Mouse (Mus musculus) hindbrain, embryonic 12.5 days (tissue): ENCODE data around the gene Slc22a22. TPM values are rescaled to one million over a fixed set of nuclear protein-coding genes. Genes with fewer than 3 reads are reported as not detected.
"Not testable (repeated sequence)": the region's sequence is repeated elsewhere in the genome, so short reads cannot be mapped to it uniquely, and the experiment has no call there.

ENCODE experiments used
- ATAC-seq: fragments of 200-750 bp; cut with Nextera tagmentation; 2 replicates; pipeline ENCODE4 v1.8.0; 2017; ENCODE audit warnings: moderate TSS enrichment; ENCODE audit not compliant: low FRiP score
- H3K27ac ChIP-seq: fragments of 300-500 bp; sonication (generic); 2 replicates; pipeline ENCODE4 v1.5.1; 2016; ENCODE audit warnings: mild to moderate bottlenecking
- H3K27me3 ChIP-seq: fragments of 300-500 bp; sonication (generic); 2 replicates; pipeline ENCODE4 v1.6.1; 2016; ENCODE audit warnings: mild to moderate bottlenecking
- H3K36me3 ChIP-seq: fragments of 300-500 bp; sonication (generic); 2 replicates; pipeline ENCODE4 v1.6.1; 2016; ENCODE audit warnings: mild to moderate bottlenecking
- H3K4me1 ChIP-seq: fragments of 300-500 bp; sonication (generic); 2 replicates; pipeline ENCODE4 v1.6.1; 2016
- H3K4me2 ChIP-seq: fragments of 300-500 bp; sonication (generic); replicated peaks from 2 replicates; pipeline ENCODE4 v1.6.1; 2016; ENCODE audit warnings: mild to moderate bottlenecking
- H3K4me3 ChIP-seq: fragments of 300-500 bp; sonication (generic); 2 replicates; pipeline ENCODE4 v1.5.1; 2016; ENCODE audit warnings: mild to moderate bottlenecking
- H3K9ac ChIP-seq: fragments of 300-500 bp; sonication (generic); 2 replicates; pipeline ENCODE4 v1.6.1; 2016; ENCODE audit warnings: mild to moderate bottlenecking, moderate library complexity
- H3K9me3 ChIP-seq: fragments of 300-500 bp; sonication (generic); replicated peaks from 2 replicates; pipeline ENCODE4 v1.6.1; 2016; ENCODE audit warnings: mild to moderate bottlenecking
- WGBS: fragments of 180-500 bp; shearing (Covaris S2); methylation state at CpG from one replicate; pipeline ENCODE4 v1.1.7; 2016; 5-methylcytosine and 5-hydroxymethylcytosine counted together
- polyA plus RNA-seq: library from polyadenylated mRNA; unstranded; fragments of >200 nt; fragmentation: Nextera tagmentation; extraction: Ambion mirVana; gene quantifications from 2 replicates; pipeline ENCODE4 v1.2.1, GENCODE M21; 2016

The Slc22a22 gene
- polyA plus RNA-seq, 1 experiment from 2014 or later, result not detected

GRCm38 (mm10) chr15:57331326-57331725, 146.1 kb downstream of the Slc22a22 start:
- Histone ChIP-seq H3K4me3 (no peak overlapping the region), H3K27ac (no peak overlapping the region), H3K4me1 (no peaks in the 10 kb centered on the region), H3K27me3 (no peaks in the 10 kb centered on the region), H3K4me2 (no peak overlapping the region), H3K9me3 (no peaks in the 10 kb centered on the region), H3K9ac (no peak overlapping the region), H3K36me3 (no peaks in the 10 kb centered on the region)
- 80% methylated on average over 2 of the region's 2 CpGs for WGBS
- ATAC-seq, result no peak

DNA sequence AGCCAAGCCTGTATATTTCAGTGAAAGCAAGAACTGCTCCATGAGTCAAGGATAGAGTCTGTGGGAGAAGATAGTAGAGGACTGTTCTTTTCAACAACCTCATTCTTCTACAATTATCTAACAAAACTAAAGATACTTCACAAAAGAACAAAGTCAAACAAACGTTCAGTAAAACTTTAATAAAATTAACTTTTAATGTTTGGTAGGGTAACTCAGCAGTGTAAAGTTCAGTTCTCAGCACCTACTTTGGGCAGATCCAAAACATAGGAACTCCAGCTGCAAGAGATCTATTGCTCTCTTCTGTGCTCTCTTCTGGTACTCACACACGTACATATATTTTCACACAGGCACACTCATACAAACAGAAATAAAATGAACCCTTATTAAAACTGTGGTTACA, 159.4 kb downstream of the Slc22a22 start:
- 90% methylated on average over 2 of the region's 2 CpGs for WGBS

DNA sequence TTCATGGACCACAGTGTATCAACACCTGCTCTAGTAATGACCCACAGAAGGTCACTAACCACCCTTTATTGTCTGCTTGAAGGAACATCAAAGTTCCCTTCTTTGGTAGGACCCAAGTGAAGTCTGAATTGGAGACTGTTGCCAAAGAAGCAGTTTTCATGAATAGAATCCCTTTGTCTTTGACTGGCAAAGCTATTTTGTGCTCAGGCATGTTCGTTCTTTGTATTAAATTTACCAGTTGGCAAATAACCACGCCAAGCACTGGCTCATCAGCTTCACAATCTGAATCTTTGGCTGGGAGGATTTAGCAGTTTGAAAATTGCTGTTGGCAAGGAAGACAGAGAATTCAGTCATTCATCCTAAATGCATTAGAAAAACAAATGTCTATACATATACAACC, 160.9 kb downstream of the Slc22a22 start:
- Histone ChIP-seq H3K27ac (no peak overlapping the region), H3K9me3 (peaks cover 4% of the 10 kb centered on the region; the same call in 1 of the 2 replicates), H3K4me3 (no peak overlapping the region), H3K27me3 (no peaks in the 10 kb centered on the region), H3K4me2 (no peak overlapping the region), H3K9ac (no peak overlapping the region), H3K4me1 (no peaks in the 10 kb centered on the region), H3K36me3 (no peaks in the 10 kb centered on the region)
- ATAC-seq, result no peak
- 84% methylated on average over 2 of the region's 2 CpGs for WGBS

More for the DNA sequence above, 159.4 kb downstream of the Slc22a22 start:
- no peak for ATAC-seq
- Histone ChIP-seq H3K27ac (no peak overlapping the region), H3K9me3 (no peaks in the 10 kb centered on the region), H3K4me2 (no peak overlapping the region), H3K9ac (no peak overlapping the region), H3K27me3 (no peaks in the 10 kb centered on the region), H3K36me3 (no peaks in the 10 kb centered on the region), H3K4me1 (no peaks in the 10 kb centered on the region), H3K4me3 (no peak overlapping the region)

DNA sequence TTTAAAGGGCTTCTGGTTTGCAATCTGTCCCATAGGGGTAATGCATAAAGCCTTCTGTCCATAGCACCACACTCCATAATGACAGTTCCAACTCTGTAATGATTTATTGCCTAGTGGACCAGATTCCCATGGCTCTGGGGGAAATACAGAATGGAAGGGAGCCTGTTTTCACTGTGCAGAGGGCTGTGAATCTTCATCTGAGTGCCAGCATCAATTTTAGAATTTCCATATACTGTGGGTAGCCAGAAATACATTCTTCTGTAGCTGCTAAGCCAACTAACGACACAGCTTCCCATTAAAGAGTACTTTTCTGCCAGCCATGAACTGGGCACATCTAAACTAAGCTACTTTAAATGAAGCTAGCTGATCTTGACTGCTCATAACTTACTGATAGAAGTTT, 174.7 kb downstream of the Slc22a22 start:
- Histone ChIP-seq H3K27me3 (no peaks in the 10 kb centered on the region), H3K4me1 (no peaks in the 10 kb centered on the region), H3K4me2 (no peak overlapping the region), H3K36me3 (no peaks in the 10 kb centered on the region), H3K27ac (no peak overlapping the region), H3K9ac (no peak overlapping the region), H3K4me3 (no peak overlapping the region), H3K9me3 (no peaks in the 10 kb centered on the region)
- 83% methylated on average over 1 of the region's 1 CpGs for WGBS
- ATAC-seq, result no peak

- H3K4me3 ChIP-seq, result no peak overlapping the region
- H3K4me1 ChIP-seq, result no peaks in the 10 kb centered on the region
- H3K9ac ChIP-seq, result no peak overlapping the region
- WGBS, result 67% methylated on average over 1 of the region's 1 CpGs
- no peak overlapping the region for H3K27ac ChIP-seq
- H3K4me2 ChIP-seq, result no peak overlapping the region
- H3K9me3 ChIP-seq, result no peaks in the 10 kb centered on the region
- ATAC-seq, result no peak
- H3K27me3 ChIP-seq, result no peaks in the 10 kb centered on the region
- H3K36me3 ChIP-seq, result no peaks in the 10 kb centered on the region
Measured at GRCm38 (mm10) chr15:57278505-57278904, 198.9 kb downstream of the Slc22a22 start.

GRCm38 (mm10) chr15:57276411-57276810, 201.0 kb downstream of the Slc22a22 start:
- no peak overlapping the region for H3K27ac ChIP-seq
- H3K9ac ChIP-seq, result no peak overlapping the region
- H3K9me3 ChIP-seq, result no peaks in the 10 kb centered on the region
- no peak overlapping the region for H3K4me2 ChIP-seq
- H3K27me3 ChIP-seq, result no peaks in the 10 kb centered on the region
- H3K4me3 ChIP-seq, result no peak overlapping the region
- ATAC-seq, result no peak
- H3K4me1 ChIP-seq, result no peaks in the 10 kb centered on the region
- H3K36me3 ChIP-seq, result no peaks in the 10 kb centered on the region

- not testable (repeated sequence) for H3K4me2 ChIP-seq, H3K4me1 ChIP-seq, H3K27me3 ChIP-seq, H3K36me3 ChIP-seq, H3K9me3 ChIP-seq, ATAC-seq, H3K4me3 ChIP-seq, H3K9ac ChIP-seq, H3K27ac ChIP-seq
- WGBS, result 91% methylated on average over 1 of the region's 1 CpGs
Measured at GRCm38 (mm10) chr15:57240061-57240460, 237.4 kb downstream of the Slc22a22 start.

DNA sequence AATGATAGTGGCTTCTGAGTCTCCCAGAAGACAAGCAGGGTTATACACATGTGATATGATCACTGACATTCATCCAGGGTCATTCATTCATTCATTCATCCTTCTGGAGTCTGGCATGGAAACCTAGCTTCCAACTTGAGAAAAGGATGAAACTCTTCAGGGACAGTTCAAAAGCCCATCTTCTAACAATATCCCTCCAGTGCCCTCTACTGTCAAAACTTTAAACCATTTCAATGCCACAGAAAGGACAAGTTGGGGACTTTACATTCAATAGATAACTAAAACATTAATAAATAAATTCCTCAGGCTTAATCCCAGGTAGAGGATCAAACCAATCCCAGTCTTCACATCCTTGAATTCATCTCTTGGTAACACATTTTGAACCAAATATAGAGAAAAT, 247.0 kb downstream of the Slc22a22 start:
- no peak overlapping the region for H3K4me2 ChIP-seq
- no peak overlapping the region for H3K4me3 ChIP-seq
- H3K36me3 ChIP-seq, result no peaks in the 10 kb centered on the region
- no peak overlapping the region for H3K9ac ChIP-seq
- no peaks in the 10 kb centered on the region for H3K27me3 ChIP-seq
- H3K27ac ChIP-seq, result no peak overlapping the region
- no peaks in the 10 kb centered on the region for H3K4me1 ChIP-seq
- ATAC-seq, result no peak
- no peaks in the 10 kb centered on the region for H3K9me3 ChIP-seq

GRCm38 (mm10) chr15:57205315-57205714, 272.1 kb downstream of the Slc22a22 start:
- 73% methylated on average over 3 of the region's 3 CpGs for WGBS
- Histone ChIP-seq H3K27me3 (no peaks in the 10 kb centered on the region), H3K4me2 (no peak overlapping the region), H3K36me3 (no peaks in the 10 kb centered on the region), H3K4me1 (no peaks in the 10 kb centered on the region), H3K9ac (no peak overlapping the region), H3K4me3 (no peak overlapping the region), H3K9me3 (no peaks in the 10 kb centered on the region), H3K27ac (no peak overlapping the region)
- ATAC-seq, result no peak

DNA sequence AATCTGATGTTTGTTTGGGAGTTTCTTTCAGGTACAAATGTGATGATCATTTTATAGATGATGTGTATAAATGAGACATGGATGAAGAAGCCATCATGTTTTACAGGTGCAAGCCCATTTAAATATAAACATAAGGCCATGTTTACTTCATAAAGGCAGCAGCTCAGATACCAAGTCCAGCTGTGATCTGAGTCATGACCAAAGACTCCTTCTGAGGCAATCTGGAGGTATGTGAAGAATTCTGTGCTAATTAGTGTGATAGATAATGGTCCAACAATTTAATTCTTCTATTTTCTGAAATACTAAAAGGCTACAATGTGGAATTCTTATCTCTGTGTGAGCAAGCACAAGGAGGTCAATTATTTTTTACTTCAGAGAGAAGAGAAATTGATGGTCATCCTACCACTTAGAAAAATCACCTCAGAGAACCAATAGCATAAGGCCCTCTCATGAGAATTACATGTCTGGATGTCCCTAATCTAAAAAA, 272.9 kb downstream of the Slc22a22 start:
- H3K4me2 ChIP-seq, result no peak overlapping the region
- no peaks in the 10 kb centered on the region for H3K36me3 ChIP-seq
- H3K4me3 ChIP-seq, result no peak overlapping the region
- no peaks in the 10 kb centered on the region for H3K4me1 ChIP-seq
- no peak for ATAC-seq
- no peaks in the 10 kb centered on the region for H3K9me3 ChIP-seq
- no peak overlapping the region for H3K9ac ChIP-seq
- no peaks in the 10 kb centered on the region for H3K27me3 ChIP-seq
- no peak overlapping the region for H3K27ac ChIP-seq
